Mouse (Mus musculus) liver, adult 2 months (tissue): Measurements from ENCODE around the gene Tshz2. TPM values are rescaled to one million over a fixed set of nuclear protein-coding genes. Genes with fewer than 3 reads are reported as not detected.

Source experiments
- DNase-seq: peaks from one replicate; pipeline ENCODE4 v3.0.0-alpha.2; 2011; ENCODE audit warnings: low read depth, low spot score; ENCODE audit errors: extremely low read depth
- H3K27ac ChIP-seq: fragments of 200-500 bp; replicated peaks from 2 replicates; pipeline ENCODE4 v1.5.1; 2012; ENCODE audit warnings: low read depth, mild to moderate bottlenecking, control low read depth, inconsistent platforms, low read length; ENCODE audit not compliant: insufficient read depth
- H3K27me3 ChIP-seq: fragments of 200-500 bp; 2 replicates; pipeline ENCODE4 v1.6.1; 2012; ENCODE audit warnings: mild to moderate bottlenecking, moderate library complexity, low read length, inconsistent platforms; ENCODE audit not compliant: control insufficient read depth, insufficient read depth
- H3K36me3 ChIP-seq: fragments of 200-500 bp; 2 replicates; pipeline ENCODE4 v1.6.1; 2012; ENCODE audit warnings: low read length, inconsistent platforms; ENCODE audit not compliant: control insufficient read depth, insufficient read depth
- H3K4me1 ChIP-seq: fragments of 200-500 bp; 2 replicates; pipeline ENCODE4 v1.6.1; 2011; ENCODE audit warnings: low read length; ENCODE audit not compliant: control insufficient read depth, insufficient read depth
- H3K4me3 ChIP-seq: fragments of 200-500 bp; 2 replicates; pipeline ENCODE4 v1.5.1; 2011; ENCODE audit warnings: low read depth, mild to moderate bottlenecking, control low read depth, low read length, moderate library complexity; ENCODE audit not compliant: insufficient read depth
- H3K79me2 ChIP-seq: fragments of 200-500 bp; 2 replicates; pipeline ENCODE4 v1.6.1; 2012; ENCODE audit warnings: inconsistent platforms, mild to moderate bottlenecking, low read length, moderate library complexity; ENCODE audit not compliant: control insufficient read depth, insufficient read depth
- H3K9ac ChIP-seq: fragments of 200-500 bp; 2 replicates; pipeline ENCODE4 v1.6.1; 2012; ENCODE audit warnings: low read depth, mild to moderate bottlenecking, control low read depth, inconsistent platforms, low read length
- CTCF ChIP-seq: fragments of 200-500 bp; IDR thresholded peaks from 2 replicates; pipeline ENCODE4 v1.5.1; 2011; ENCODE audit warnings: low read depth, low read length, control low read depth
- POLR2A ChIP-seq: fragments of 200-500 bp; IDR thresholded peaks from 2 replicates; pipeline ENCODE4 v1.6.1; 2011; ENCODE audit warnings: low read length, control low read depth; ENCODE audit not compliant: insufficient read depth; ENCODE audit errors: extremely low read depth
- WGBS: fragments of 180-500 bp; shearing (Covaris S2); methylation state at CpG from one replicate; pipeline ENCODE4 v1.1.7; 2018; 5-methylcytosine and 5-hydroxymethylcytosine counted together
- polyA plus RNA-seq: library from polyadenylated mRNA; depleted of rRNA; stranded (reverse); fragments of >200 nt; gene quantifications from 2 replicates; pipeline ENCODE4 v1.2.3, GENCODE M21; 2012
- total RNA-seq: library from RNA; depleted of rRNA; stranded (reverse); fragments of >200 nt; gene quantifications from 2 replicates; pipeline ENCODE4 v1.2.3, GENCODE M21; 2014

The Tshz2 gene
- total and polyA plus RNA-seq, 2 experiments = 3.3 to 4.1 TPM

DNA sequence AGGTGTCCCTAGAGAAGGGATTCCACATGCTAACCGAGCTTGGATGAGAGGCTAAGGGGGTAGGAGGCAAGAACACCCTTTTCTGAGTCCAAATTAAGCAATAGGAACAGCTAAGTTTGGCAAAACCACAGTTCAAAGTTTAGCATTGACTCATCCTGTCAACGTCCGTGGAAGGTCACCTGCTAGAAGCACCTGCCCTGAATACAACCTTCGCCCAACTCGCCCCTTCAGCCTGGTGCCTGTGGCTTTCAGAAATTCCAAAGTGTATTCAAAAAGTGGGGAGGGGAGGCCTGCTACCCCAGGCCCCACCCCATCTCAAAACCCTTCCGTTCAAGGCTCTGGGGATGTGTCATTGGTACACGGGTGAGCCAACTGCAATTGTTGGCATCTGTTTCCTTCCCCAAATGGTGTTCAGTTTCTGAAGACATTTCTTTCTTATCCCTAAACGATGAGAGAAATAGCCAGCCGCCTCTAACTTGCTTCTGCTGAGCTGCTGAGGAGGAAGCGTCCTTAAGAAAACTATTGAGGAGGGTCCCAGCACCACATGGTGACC is 396.6 kb downstream of the Tshz2 start:
- H3K36me3 ChIP-seq = no peaks in the 10 kb centered on the region
- no peaks in the 10 kb centered on the region for H3K27me3 ChIP-seq
- no peaks in the 10 kb centered on the region for H3K79me2 ChIP-seq
- peak; percentile 97 for DNase-seq
- 43% methylated on average over 10 of the region's 10 CpGs for WGBS
- peaks cover 6% of the 10 kb centered on the region; the same call in 1 of the 2 replicates for H3K4me1 ChIP-seq
- H3K27ac ChIP-seq = peak overlapping the region; percentile 78
- H3K9ac ChIP-seq = no peak overlapping the region
- no peak overlapping the region for H3K4me3 ChIP-seq
- TF ChIP-seq POLR2A = no peak
- no peak for TF ChIP-seq CTCF

- 97% methylated on average over 12 of the region's 12 CpGs for WGBS
- H3K79me2 ChIP-seq = no peaks in the 10 kb centered on the region
- no peaks in the 10 kb centered on the region for H3K27me3 ChIP-seq
- H3K4me3 ChIP-seq = no peak overlapping the region
- no peaks in the 10 kb centered on the region for H3K36me3 ChIP-seq
- H3K27ac ChIP-seq = no peak overlapping the region
- DNase-seq = no peak
- no peak for TF ChIP-seq POLR2A
- no peak for TF ChIP-seq CTCF
- H3K9ac ChIP-seq = no peak overlapping the region
- H3K4me1 ChIP-seq = peaks cover 6% of the 10 kb centered on the region; the same call in 1 of the 2 replicates
These were observed 398.4 kb downstream of the Tshz2 start for GRCm38 (mm10) chr2:170031226-170031625.

GRCm38 (mm10) chr2:170031872-170032271 is 399.1 kb downstream of the Tshz2 start:
- Histone ChIP-seq H3K27ac (no peak overlapping the region), H3K36me3 (no peaks in the 10 kb centered on the region), H3K4me1 (peaks cover 6% of the 10 kb centered on the region; the same call in 1 of the 2 replicates), H3K4me3 (no peak overlapping the region), H3K79me2 (no peaks in the 10 kb centered on the region), H3K27me3 (no peaks in the 10 kb centered on the region), H3K9ac (no peak overlapping the region)
- no peak for DNase-seq
- 86% methylated on average over 8 of the region's 8 CpGs for WGBS
- TF ChIP-seq POLR2A (no peak), CTCF (no peak)

- WGBS = 70% methylated on average over 5 of the region's 5 CpGs
- DNase-seq = no peak
- Histone ChIP-seq H3K4me3 (no peak overlapping the region), H3K4me1 (peaks cover 6% of the 10 kb centered on the region; the same call in 1 of the 2 replicates), H3K79me2 (no peaks in the 10 kb centered on the region), H3K27me3 (no peaks in the 10 kb centered on the region), H3K27ac (no peak overlapping the region), H3K36me3 (no peaks in the 10 kb centered on the region), H3K9ac (no peak overlapping the region; the same call in 1 of the 2 replicates)
- TF ChIP-seq POLR2A = no peak
- TF ChIP-seq CTCF = no peak
These were observed 400.4 kb downstream of the Tshz2 start for GRCm38 (mm10) chr2:170033219-170033618.

- TF ChIP-seq CTCF = no peak
- no peak for TF ChIP-seq POLR2A
- no peak overlapping the region for H3K9ac ChIP-seq
- no peak overlapping the region for H3K4me3 ChIP-seq
- WGBS = 85% methylated on average over 11 of the region's 11 CpGs
- no peaks in the 10 kb centered on the region for H3K4me1 ChIP-seq
- no peaks in the 10 kb centered on the region for H3K27me3 ChIP-seq
- H3K36me3 ChIP-seq = no peaks in the 10 kb centered on the region
- no peak for DNase-seq
- H3K79me2 ChIP-seq = no peaks in the 10 kb centered on the region
- no peak overlapping the region for H3K27ac ChIP-seq
These were observed 402.0 kb downstream of the Tshz2 start for GRCm38 (mm10) chr2:170034794-170035193.

DNA sequence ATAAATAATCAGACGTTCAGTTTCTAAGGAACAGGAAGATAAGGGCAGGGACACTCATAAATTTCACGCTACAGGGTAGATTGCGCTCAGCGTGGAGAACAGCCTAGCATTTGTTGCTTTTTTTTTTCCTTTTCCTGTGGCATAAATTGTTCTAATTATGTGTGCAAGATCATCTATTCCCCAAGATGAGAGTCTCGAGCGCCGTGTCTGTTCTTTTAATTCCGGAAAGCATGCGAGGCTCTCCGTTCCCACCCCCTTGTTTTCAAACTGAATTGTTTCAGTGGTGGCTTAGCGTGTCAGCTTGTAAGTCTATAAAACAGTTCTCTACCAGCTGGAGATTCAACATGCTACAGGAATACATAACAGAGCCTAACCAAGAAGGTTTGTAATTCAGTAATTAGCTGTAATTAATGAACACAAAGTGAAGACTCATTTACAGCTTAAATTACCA is 404.0 kb downstream of the Tshz2 start:
- TF ChIP-seq POLR2A = no peak
- no peak for TF ChIP-seq CTCF
- no peak overlapping the region for H3K4me3 ChIP-seq
- H3K9ac ChIP-seq = no peak overlapping the region
- WGBS = 78% methylated on average over 11 of the region's 11 CpGs
- H3K36me3 ChIP-seq = no peaks in the 10 kb centered on the region
- no peak for DNase-seq
- no peaks in the 10 kb centered on the region for H3K27me3 ChIP-seq
- no peak overlapping the region for H3K27ac ChIP-seq
- no peaks in the 10 kb centered on the region for H3K79me2 ChIP-seq
- no peaks in the 10 kb centered on the region for H3K4me1 ChIP-seq
